Mouse (Mus musculus): Measurements from ENCODE around the gene Cep135. TPM values are rescaled to one million over a fixed set of nuclear protein-coding genes. Genes with fewer than 3 reads are reported as not detected.

The Cep135 gene
- total RNA-seq, 2 experiments from 2014 or later = 3.9 to 4.1 TPM

DNA sequence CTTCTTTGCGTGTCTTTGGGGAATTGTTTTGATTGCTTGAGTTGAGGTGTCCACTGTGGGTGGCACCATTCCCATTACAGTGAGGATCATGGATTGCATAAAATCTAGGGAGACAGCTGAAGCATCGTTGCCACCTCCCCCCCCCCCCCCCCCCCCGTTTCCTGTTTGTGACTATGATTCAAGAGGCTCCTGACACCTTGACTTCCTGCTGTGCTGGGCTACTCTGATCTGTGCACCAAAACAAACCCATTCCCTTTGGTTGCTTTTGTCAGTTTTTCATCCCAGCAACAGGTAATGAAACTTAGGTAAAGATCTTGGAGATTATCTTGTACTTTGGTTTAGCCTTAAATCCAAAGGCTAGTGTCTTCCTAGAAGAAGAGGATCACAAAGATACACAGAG, 92.5 kb downstream of the Cep135 start:
- intact Hi-C loops (cut with DNase I) = no loop called here
- no peak for DNase-seq

- no peak for DNase-seq
- intact Hi-C loops (cut with DNase I) = no loop called here
Observed at GRCm38 (mm10) chr5:76681895-76682656, 93.6 kb downstream of the Cep135 start.

- DNase-seq = no peak
- intact Hi-C loops (cut with DNase I) = no loop called here
Observed at GRCm38 (mm10) chr5:76683455-76683854, 95.0 kb downstream of the Cep135 start.

- no peak for DNase-seq
- intact Hi-C loops (cut with DNase I) = no loop called here
Observed at GRCm38 (mm10) chr5:76684658-76685605, 96.4 kb downstream of the Cep135 start.

- intact Hi-C loops (cut with DNase I) = no loop called here
- no peak for DNase-seq
Observed at GRCm38 (mm10) chr5:76687961-76688600, 99.6 kb downstream of the Cep135 start.

DNA sequence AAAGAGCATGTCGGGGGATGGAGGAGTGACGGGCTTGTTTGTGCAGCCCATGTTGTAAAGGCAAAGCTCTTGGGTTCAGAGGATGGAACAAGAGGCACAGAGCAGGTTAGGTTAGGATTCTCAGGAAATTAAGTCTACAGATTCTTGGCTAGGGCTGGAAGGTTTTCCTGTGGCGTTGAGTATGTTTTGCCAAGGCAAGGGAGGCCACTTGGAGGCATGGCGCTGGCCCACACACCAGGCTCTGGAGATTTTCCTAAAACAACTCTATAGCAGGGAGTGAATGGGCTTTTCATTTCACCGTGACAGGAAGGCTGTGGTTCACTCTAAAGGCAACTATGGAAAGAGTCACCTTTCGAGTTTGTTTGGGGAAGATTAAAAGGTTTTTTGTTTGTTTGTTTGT, 100.1 kb downstream of the Cep135 start:
- DNase-seq = no peak
- intact Hi-C loops (cut with DNase I) = no loop called here

GRCm38 (mm10) chr5:76690177-76690593, 101.7 kb downstream of the Cep135 start:
- no peak for DNase-seq
- intact Hi-C loops (cut with DNase I) = no loop called here

DNA sequence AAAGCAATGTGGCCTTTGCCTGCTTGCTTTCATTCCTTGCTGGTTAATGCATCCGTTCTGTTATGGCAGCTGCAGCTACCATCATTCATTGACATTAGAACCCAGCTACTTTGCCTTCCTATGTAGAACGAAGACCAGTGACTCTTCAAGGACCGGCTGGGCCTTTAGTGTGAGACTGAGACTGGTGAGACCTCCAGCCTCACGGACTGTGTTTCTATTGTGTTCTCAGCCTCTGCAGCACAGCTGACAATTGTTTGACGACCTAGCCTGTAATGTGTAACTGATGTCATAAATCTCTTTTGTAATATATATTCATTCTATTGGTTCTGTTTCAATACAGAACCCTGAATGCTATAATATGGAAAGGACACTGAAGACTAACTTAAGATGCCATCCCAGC, 102.8 kb downstream of the Cep135 start:
- no peak for DNase-seq
- intact Hi-C loops (cut with DNase I) = no loop called here

GRCm38 (mm10) chr5:76691706-76692424, 103.4 kb downstream of the Cep135 start:
- intact Hi-C loops (cut with DNase I) = no loop called here
- no peak for DNase-seq

Other genes with a start within 250 kb of the Cep135 start
- not detected for gene Nmu, start 224.9 kb upstream of the Cep135 start, total RNA-seq (2021)
- not detected for gene Gm7271, start 104.7 kb upstream of the Cep135 start, total RNA-seq (2021)
- 10 to 100 TPM; 14.3 to 15.2 TPM for gene Exoc1, start 59.4 kb upstream of the Cep135 start, total RNA-seq (2021)
- gene C530008M17Rik, start 67.8 kb downstream of the Cep135 start, total RNA-seq (2021) = 1 to 10 TPM; 2.1 to 2.2 TPM

Data from heart, postnatal 14 days (tissue).